Mouse (Mus musculus) heart, adult 18-20 months (tissue): ENCODE measurements at regions not wholly inside any gene's neighbourhood (a gene's known extent, or its start where the extent isn't known, plus 50 kb on each side); places are given as distances from the start of the nearest gene placed in this dataset.

Experiments
- DNase-seq, 2 experiments: peaks; one replicate each; pipeline ENCODE4 v3.0.0; 2021 to 2022; ENCODE audit warnings: mixed read lengths in 1 of 2

DNA sequence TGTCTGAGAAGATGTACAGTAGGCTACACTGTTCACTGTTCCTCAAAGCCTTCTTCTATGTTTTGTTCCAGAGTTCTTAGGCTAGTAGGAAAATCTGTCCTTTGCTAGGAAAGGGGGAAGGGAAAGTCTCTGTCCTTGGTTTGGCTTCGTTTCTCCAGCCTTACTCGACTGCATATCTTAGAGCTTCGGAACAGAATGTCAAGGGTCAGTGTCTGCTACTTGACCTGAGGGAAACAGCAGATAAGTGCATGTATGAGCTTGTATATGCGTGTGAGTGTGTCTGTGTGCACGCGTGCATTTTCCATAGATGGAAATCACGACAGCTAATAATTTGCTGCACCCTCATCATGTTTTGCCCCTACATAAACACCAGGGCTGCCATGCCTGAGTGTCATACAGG lies 52.6 kb upstream of the Tgfbr2 start:
- peak in 1 of 2 experiments; percentile 48 for DNase-seq
